Mouse (Mus musculus) kidney, postnatal 10 days (tissue): Measurements from ENCODE around the gene Casp2.

Experiments
- DNase-seq: peaks from one replicate; pipeline ENCODE4 v3.0.0; 2021; ENCODE audit warnings: mixed read lengths

The Casp2 gene

GRCm38 (mm10) chr6:42282865-42283528 is 18.2 kb downstream of the Casp2 start:
- no peak for DNase-seq

- no peak for DNase-seq
These were observed 21.7 kb downstream of the Casp2 start, which contains the start of gene Clcn1 for GRCm38 (mm10) chr6:42286448-42286847. TSS of gene Clcn1 (plus strand) at chr6:42286685.

- no peak for DNase-seq
These were observed 22.8 kb downstream of the Casp2 start for GRCm38 (mm10) chr6:42287562-42287961.

GRCm38 (mm10) chr6:42293327-42293726 is 28.5 kb downstream of the Casp2 start:
- DNase-seq: no peak

DNA sequence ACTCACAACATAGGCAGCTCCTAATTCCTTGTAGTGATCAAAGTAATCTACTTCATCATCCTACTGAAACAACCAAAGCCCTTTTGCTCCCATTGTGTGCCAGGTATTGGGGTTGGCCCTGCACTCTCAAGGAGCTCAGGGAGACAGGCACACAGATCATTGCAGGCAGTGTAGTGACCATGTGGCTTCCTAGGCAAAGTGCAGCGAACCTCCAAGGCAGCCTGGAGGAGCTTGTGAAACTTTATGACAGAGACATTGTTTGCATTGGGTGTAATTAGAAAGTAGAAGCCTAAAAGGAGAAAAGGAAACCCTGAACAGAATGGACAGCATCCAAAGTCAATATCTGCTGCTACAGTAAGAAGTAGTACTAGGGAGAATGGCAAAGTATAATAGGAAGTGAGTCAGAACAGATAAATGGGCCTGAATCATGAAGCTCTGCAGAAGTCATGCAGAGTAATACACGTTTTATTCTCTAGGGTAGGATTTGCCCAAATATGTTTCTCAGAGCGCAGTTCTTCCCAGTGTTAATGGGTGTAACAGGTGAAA is 30.8 kb downstream of the Casp2 start:
- no peak for DNase-seq

- no peak for DNase-seq
These were observed 34.6 kb downstream of the Casp2 start for GRCm38 (mm10) chr6:42299362-42299761.

DNA sequence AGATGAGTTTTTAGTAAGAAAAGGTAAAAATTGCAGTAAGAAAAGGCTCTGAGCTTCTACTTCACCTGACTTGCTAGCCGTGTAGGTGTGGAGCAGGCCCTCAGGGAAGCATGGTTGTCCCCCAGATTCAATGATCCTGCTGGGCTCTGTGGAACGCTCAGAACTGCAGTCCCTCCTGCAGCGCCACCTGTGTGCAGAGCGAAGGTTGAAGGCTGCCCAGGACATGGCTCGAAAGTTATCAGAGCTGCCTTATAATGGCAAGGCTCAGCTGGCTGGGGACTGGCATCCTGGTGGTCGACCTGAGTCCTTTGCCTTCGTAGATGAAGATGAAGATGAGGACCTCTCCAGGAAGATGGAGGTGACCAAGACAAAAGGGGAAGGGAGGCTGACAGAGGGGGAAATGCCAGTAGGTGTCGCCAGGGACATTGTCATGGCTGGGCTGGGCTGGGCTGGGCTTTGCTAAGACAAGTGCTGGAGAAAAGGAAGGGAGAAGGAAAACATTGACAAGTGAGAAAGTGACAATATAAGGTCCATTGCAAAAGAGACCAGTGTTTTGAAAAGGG is 45.1 kb downstream of the Casp2 start:
- DNase-seq: peak; percentile 28

- no peak for DNase-seq
These were observed 45.8 kb downstream of the Casp2 start for GRCm38 (mm10) chr6:42310427-42311053.

DNA sequence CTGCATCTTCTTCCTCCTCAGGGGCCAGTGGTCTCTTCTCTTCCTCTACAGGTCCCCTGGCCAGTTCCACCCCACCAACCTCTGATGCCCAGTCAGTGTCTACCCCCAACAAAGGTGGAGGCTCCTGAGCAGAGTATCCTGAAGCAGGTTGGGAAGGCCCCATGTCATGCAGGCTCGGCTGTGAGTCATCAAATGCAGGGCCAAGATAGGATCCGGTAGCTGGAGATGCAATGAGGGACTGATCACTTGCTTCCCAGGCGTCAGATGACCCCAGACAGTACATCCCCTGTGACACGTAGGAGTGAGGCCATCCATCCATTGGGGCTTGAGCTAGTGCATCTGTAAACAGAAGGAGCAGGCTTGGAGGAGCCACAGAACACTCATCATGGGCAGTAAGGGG is 53.5 kb downstream of the Casp2 start:
- DNase-seq: no peak

DNA sequence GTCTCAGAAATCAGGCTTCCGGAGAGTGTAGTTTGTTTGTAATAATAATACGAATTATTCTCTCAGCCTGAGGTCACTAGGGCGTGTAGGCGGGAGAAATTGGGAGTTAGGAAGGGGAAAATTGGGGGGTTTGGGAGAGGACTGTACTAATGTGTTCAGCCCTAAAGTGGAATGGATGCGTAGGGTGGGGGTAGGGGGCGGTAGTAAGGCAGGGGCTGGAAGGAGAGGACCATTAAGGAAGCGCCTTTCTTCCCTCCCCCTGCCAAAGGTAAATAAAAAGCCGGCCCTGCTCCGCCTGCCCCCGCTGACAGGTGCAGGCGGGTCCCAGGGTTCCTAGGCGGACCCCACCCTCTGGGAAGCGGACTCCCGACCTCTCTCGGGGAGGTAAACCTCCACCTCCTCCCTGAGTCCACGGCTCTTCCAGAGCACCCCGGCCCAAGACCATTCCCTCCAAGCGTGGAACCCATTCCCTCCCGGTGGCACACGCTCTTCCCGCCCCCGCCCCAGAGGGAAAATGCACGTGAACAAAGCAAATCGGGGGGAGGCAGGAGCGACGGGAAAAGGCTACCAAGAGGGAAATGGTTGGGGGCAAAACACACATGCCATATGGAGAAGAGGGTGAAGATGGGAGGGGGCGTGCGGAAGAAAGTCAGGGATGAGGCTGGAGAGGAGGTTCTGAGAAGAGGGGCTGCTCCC is 58.7 kb downstream of the Casp2 start:
- no peak for DNase-seq

GRCm38 (mm10) chr6:42324067-42324481 is 59.3 kb downstream of the Casp2 start:
- DNase-seq: peak; percentile 34

GRCm38 (mm10) chr6:42324482-42325267 is 59.9 kb downstream of the Casp2 start, which contains the start of gene Fam131b:
TSS of gene Fam131b (minus strand) at chr6:42324643.
- peak; percentile 44 for DNase-seq

GRCm38 (mm10) chr6:42325268-42325609 is 60.5 kb downstream of the Casp2 start:
- peak; percentile 81 for DNase-seq

- no peak for DNase-seq
These were observed 61.7 kb downstream of the Casp2 start for GRCm38 (mm10) chr6:42326509-42326908.

GRCm38 (mm10) chr6:42328757-42329156 is 64.0 kb downstream of the Casp2 start:
- no peak for DNase-seq

DNA sequence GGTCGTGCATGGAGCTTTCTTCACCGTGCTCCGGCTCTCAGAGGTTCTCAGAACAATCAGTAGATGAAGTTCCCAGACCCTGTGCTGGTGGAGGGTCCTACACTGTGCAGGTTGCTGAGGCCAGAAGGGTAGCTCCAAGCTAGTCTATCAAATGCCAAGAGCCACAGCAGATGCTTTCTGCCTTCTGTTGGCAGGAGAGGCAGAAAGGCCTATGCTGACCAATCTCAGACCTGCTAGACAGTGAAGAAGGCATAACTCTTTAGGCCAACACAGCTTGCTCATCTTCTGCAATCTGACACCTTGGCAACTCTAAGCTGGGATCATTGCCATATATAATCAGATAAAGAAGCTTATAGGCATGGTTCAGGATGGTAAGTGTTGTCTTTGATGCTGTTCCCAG is 65.4 kb downstream of the Casp2 start:
- no peak for DNase-seq

DNA sequence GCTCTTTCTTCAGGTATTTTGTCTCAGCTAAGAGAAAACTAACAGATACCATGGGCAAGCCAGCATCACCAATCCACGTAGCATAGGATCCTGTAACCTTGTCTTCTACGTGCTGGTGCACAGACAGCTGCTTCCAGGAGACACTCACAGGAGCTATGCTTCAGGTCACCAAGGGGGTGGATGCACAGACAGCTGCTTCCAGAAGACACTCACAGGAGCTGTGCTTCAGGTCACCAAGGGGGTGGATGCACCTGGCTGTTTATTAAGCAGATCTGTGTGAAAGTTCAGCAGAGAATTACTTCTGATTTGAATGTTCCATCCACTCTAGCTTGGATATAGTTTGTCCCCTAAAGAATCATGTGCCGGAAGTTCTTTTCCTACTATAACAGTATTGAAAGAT is 66.2 kb downstream of the Casp2 start:
- no peak for DNase-seq
